ENCODE assay signal across 17 mouse cellular contexts in the genomic region with DNA sequence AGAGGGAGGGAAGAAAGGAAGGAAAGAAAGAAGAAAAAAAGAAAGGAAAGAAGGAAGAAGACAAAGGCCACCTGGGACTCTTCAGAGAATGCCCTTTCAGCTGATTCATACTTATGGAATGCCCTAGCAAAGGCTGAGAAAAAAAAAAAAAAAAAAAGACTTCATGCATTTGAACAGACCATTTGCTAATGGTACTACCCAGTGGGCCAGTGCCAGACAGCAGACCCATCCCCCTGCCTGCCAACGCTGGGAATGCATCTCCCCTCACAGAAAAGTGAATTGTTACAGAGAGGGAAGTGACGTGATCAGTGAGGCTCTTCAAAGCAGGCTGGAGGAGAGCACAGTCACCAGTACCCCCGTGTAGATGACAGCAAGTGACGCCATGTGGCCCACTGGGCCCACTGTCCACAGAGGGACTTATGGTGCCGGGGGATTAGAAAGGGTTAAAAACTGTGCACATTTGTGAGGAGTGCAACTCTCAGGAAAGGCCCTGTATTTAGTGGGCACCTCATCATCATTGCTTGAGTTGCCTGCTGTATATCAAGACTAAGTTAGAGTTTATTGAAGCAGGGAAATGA. TPM values are rescaled to one million over a fixed set of nuclear protein-coding genes. Genes with fewer than 3 reads are reported as not detected.
DNase-seq lines count a peak whose midpoint lies in the region; ATAC-seq lines count a peak whose summit lies in the region.
"Had no signal": no experiment of that assay in that cellular context is flagged by ENCODE, and none has a peak within 500 bp of the region (broad histone marks: within the 10 kb centered on the region; RNA-seq: fewer than 3 reads in every experiment).

No protein-coding gene starts in this region.

- no peak overlapping the region for H3K4me2 ChIP-seq in midbrain, embryonic 13.5 days (replicated peaks)
- H3K4me2 ChIP-seq in midbrain, embryonic 15.5 days: no peak overlapping the region
- no peak overlapping the region for H3K4me2 ChIP-seq in forebrain, embryonic 16.5 days (ENCODE audit: low read length)
- H3K4me2 ChIP-seq: hindbrain, embryonic 15.5 days had no signal

- intact Hi-C loops in heart, postnatal 14 days (cut with DNase I): no loop called here
- intact Hi-C loops in left cerebral cortex, postnatal 14 days (cut with DNase I): no loop called here

- no peaks in the 10 kb centered on the region for H3K9me3 ChIP-seq in midbrain, embryonic 13.5 days
- no peaks in the 10 kb centered on the region for H3K9me3 ChIP-seq in midbrain, embryonic 15.5 days
- H3K9me3 ChIP-seq in forebrain, embryonic 16.5 days (ENCODE audit: control insufficient read depth, low read length): no peaks in the 10 kb centered on the region
- H3K9me3 ChIP-seq: hindbrain, embryonic 15.5 days had no signal

- no peak overlapping the region for H3K4me3 ChIP-seq in midbrain, embryonic 13.5 days (replicated peaks)
- H3K4me3 ChIP-seq in midbrain, embryonic 15.5 days: no peak overlapping the region
- H3K4me3 ChIP-seq in forebrain, embryonic 16.5 days (replicated peaks; ENCODE audit: low read length): no peak overlapping the region
- H3K4me3 ChIP-seq: hindbrain, embryonic 15.5 days had no signal

- no peak overlapping the region for H3K9ac ChIP-seq in midbrain, embryonic 13.5 days (replicated peaks)
- no peak overlapping the region for H3K9ac ChIP-seq in midbrain, embryonic 15.5 days
- no peak overlapping the region for H3K9ac ChIP-seq in forebrain, embryonic 16.5 days (replicated peaks; ENCODE audit: low read depth, low read length)
- H3K9ac ChIP-seq: hindbrain, embryonic 15.5 days had no signal

- ATAC-seq in midbrain, embryonic 13.5 days: 0 out of 2 replicates have a peak, but pooled peaks have one; percentile 56
- ATAC-seq in midbrain, embryonic 15.5 days (replicated peaks): no peak
- no peak for ATAC-seq in forebrain, embryonic 16.5 days
- ATAC-seq: lung, postnatal 0 days had no signal

- no peaks in the 10 kb centered on the region for H3K36me3 ChIP-seq in midbrain, embryonic 13.5 days
- H3K36me3 ChIP-seq in midbrain, embryonic 15.5 days (replicated peaks): no peaks in the 10 kb centered on the region
- no peaks in the 10 kb centered on the region for H3K36me3 ChIP-seq in forebrain, embryonic 16.5 days (ENCODE audit: control insufficient read depth, insufficient read depth)
- H3K36me3 ChIP-seq: hindbrain, embryonic 15.5 days had no signal

- peaks cover 14% of the 10 kb centered on the region for H3K4me1 ChIP-seq in midbrain, embryonic 13.5 days (replicated peaks)
- H3K4me1 ChIP-seq in midbrain, embryonic 15.5 days: no peaks in the 10 kb centered on the region
- H3K4me1 ChIP-seq in forebrain, embryonic 16.5 days (replicated peaks; ENCODE audit: control insufficient read depth, insufficient read depth, low read length): peaks cover 16% of the 10 kb centered on the region
- H3K4me1 ChIP-seq: hindbrain, embryonic 15.5 days had no signal

- DNase-seq in heart, adult 11 months: peak; percentile 24
- DNase-seq in heart, postnatal 14 days: no peak
- DNase-seq in left cerebral cortex, postnatal 14 days (ENCODE audit: low spot score in 2 of 2): no peak
- no peak for DNase-seq in embryo, embryonic 10 days (ENCODE audit: low spot score)
- DNase-seq: adrenal gland, postnatal 25 days; cerebellum, adult 8-10 months; gastrocnemius, postnatal 36 days; heart, postnatal 36 days; kidney, adult 2 months; kidney, postnatal 10 days; thymus, postnatal 25 days had no signal

- no peaks in the 10 kb centered on the region for H3K27me3 ChIP-seq in midbrain, embryonic 13.5 days
- H3K27me3 ChIP-seq in midbrain, embryonic 15.5 days (replicated peaks): no peaks in the 10 kb centered on the region
- H3K27me3 ChIP-seq in forebrain, embryonic 16.5 days (replicated peaks; ENCODE audit: control insufficient read depth, insufficient read depth, low read length): no peaks in the 10 kb centered on the region
- H3K27me3 ChIP-seq: hindbrain, embryonic 15.5 days had no signal

- peak overlapping the region; percentile 57 for H3K27ac ChIP-seq in midbrain, embryonic 13.5 days
- no peak overlapping the region for H3K27ac ChIP-seq in midbrain, embryonic 15.5 days
- peak overlapping the region; percentile 67 for H3K27ac ChIP-seq in forebrain, embryonic 16.5 days (ENCODE audit: low read length)
- H3K27ac ChIP-seq: hindbrain, embryonic 15.5 days; macrophage had no signal

- WGBS in midbrain, embryonic 13.5 days: 71% methylated on average over 5 of the region's 5 CpGs
- 65% methylated on average over 5 of the region's 5 CpGs for WGBS in midbrain, embryonic 15.5 days
- WGBS in forebrain, embryonic 16.5 days: 63% methylated on average over 5 of the region's 5 CpGs

RNA-seq across cellular contexts. Expression of gene Mfap3, which starts 21.5 kb away (rescaled TPM):
- 10 to 100 TPM; 17.6 to 18.7 TPM for total RNA-seq in heart, postnatal 14 days (2021)
- 60.4 and 63.4 TPM in 2 replicates for polyA plus RNA-seq in midbrain, embryonic 13.5 days (2015; fragmentation: Nextera tagmentation; extraction: Ambion mirVana)
- polyA plus RNA-seq in midbrain, embryonic 15.5 days (2015; fragmentation: Nextera tagmentation; extraction: Ambion mirVana): 57.5 and 64.8 TPM in 2 replicates
- polyA plus RNA-seq in forebrain, embryonic 16.5 days (2015; fragmentation: Nextera tagmentation; extraction: Ambion mirVana): 63.8 and 72.7 TPM in 2 replicates
- 10 to 100 TPM; 25.7 to 28.8 TPM for total RNA-seq in left cerebral cortex, postnatal 14 days (2021)

RNA-seq across cellular contexts. Expression of gene Fam114a2, which starts 21.5 kb away (rescaled TPM):
- total RNA-seq in heart, postnatal 14 days (2021): 10 to 100 TPM; 41.5 to 42.8 TPM
- 93.2 TPM in 2 replicates for polyA plus RNA-seq in midbrain, embryonic 13.5 days (2015; fragmentation: Nextera tagmentation; extraction: Ambion mirVana)
- 93.0 and 94.3 TPM in 2 replicates for polyA plus RNA-seq in midbrain, embryonic 15.5 days (2015; fragmentation: Nextera tagmentation; extraction: Ambion mirVana)
- polyA plus RNA-seq in forebrain, embryonic 16.5 days (2015; fragmentation: Nextera tagmentation; extraction: Ambion mirVana): 111 TPM in 2 replicates
- 10 to 100 TPM; 29.7 to 33.1 TPM for total RNA-seq in left cerebral cortex, postnatal 14 days (2021)
